Mouse (Mus musculus) lung, postnatal 25 days (tissue): ENCODE measurements around the gene Timm10.
A peak's percentile ranks its signal among the peaks of the same experiment; 100 is the strongest.

Source experiments
- DNase-seq: peaks from one replicate; pipeline ENCODE4 v3.0.0; 2022; ENCODE audit warnings: low spot score

Timm10 gene

DNA sequence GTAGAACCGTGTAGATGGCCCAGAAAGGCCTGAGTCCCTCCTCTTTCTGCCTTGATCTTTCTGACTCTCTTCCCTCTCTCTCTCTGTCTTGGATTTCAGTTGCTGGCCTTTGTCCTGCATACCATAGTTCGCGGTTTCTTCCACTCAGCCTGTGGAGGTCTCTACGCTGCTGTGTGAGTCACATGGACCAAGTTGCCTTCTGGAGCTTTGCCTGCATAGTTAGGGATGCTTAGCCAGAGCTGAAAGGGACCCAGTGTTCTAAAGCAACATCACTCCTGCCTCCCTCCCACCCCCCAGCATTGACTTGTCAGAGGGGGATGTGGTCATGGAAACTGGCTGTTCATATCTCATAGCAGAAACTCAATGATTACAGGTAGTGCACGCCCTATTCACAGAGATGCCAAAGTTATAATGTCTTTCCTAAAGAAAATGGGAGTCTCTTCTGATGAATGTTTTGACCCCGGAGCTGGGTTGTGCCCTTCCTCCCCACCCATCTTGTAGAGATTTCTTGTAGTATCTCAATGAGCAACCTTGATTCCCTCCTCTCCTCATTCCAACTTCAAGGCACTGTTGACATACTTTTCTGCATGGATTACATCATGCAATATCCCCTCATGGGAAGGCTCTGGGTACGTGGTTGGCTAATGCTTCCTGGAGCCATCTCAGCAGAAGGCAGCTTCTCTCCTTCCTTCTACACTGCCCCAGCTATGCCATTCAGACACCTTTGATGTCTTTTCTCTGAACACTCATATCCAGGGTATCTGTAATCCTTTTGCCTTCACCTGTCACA lies 33.4 kb downstream of the Timm10 start:
- DNase-seq: no peak

DNA sequence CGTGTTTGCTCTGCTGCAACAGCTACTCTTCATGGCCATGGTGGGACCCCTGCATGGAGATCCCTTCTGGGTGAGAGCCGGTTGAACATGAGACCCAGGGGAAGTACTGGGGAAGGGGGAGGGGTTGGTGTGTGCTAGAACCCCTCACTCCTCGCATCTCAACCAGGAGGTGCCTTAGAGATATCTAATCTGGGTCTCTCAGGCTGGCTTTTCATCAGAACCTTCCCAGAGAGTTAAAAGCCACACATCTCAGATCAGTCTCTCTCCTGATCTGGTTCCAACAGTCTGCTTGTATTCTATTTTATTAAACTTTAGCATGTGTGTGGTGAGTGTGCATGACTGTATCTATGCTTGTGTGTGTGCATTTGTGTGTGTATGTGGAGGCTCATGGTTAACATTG lies 34.6 kb downstream of the Timm10 start:
- DNase-seq: no peak

DNA sequence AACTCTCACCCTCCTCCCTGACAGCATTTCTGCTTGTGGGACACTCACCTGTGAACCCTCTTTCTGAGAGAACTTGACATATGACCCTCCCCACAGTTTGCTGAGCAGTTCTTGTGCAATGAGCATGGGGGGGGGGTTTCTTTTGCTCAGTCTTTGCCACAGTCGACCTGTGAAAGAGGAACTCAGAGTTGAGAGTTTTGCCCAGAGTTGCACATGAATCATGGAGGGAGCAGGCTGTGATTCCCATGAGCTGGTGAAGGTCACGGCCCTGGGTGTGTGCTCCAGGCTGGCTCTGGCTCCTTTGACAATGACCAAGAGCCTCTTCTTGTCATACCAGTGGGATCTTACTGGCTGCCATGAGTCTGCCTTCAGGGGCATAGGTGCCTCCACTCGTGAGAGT lies 35.4 kb downstream of the Timm10 start:
- no peak for DNase-seq

- peak; percentile 38 for DNase-seq
Observed at GRCm38 (mm10) chr2:84865616-84866571, 39.1 kb downstream of the Timm10 start.

- DNase-seq: peak; percentile 63
Observed at GRCm38 (mm10) chr2:84868521-84868943, 41.7 kb downstream of the Timm10 start.

DNA sequence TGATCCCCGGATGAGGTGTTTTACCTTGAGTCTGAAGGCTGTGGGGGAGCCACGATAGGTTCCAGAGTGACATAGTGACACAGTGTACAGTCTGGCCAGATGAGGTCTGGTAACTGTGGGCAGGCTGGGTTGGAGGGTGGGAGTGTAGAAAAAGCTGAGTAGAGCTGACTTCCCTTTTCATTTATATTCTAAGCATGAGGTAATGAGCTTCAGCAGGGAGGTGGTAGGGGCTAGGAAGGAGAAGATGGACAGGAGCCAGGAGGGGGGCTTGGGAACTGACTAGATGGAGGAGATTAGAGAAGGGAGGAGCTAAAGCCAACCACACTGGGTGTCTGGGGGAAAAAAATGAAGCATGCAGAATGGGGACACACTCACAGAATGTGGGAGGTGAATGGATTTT lies 42.2 kb downstream of the Timm10 start:
- DNase-seq: no peak

DNA sequence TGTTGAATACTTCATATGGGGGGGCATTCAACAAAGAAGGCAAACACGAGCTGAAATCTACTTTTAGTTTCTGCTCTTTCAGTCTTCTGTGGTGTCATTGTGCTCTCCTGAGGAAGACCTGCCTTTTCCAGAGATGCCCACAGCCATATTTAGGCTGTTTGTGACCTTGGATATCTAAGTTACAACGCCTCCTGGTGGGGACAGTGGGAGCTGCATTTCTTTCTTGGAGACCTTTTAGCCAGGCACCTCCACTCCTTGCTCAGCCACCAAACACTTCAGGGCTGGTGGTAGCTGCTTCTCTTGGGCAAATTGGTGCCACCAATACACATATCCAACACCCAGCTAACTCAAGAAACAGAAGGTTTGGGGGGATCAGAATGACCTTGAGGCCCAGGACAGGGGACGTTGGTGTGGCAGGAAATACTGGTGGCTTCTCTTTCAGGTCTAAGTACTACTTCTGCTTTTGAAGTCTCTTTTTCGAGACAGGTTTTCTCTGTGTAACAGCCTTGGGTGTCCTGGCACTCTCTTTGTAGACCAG lies 43.9 kb downstream of the Timm10 start:
- no peak for DNase-seq

GRCm38 (mm10) chr2:84872105-84872716 lies 45.4 kb downstream of the Timm10 start:
- peak; percentile 40 for DNase-seq

DNA sequence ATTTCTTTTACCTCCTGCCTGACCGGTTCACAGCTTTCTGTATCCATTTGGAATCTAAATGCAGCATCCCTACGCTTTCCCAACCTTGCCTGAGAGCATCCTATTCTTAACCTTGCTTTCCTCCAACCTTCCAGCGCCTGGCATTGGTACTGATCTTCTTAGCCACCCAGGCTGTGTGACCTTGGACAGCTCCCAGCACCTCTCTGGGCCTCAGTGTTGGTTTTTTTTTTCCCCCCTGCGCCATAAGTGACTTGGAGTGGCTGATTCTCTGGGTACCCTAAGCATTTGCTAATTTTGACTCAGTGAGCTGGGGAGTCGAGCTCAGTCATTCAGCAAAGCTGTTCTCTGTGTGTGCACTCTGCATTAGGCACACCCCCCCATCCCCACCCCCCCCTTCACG lies 49.0 kb downstream of the Timm10 start:
- DNase-seq: no peak
